In genomic region chr4:139931790-139932510, GRCm38 (mm10) we compare ENCODE assay signal across 17 mouse cellular contexts. TPM values are rescaled to one million over a fixed set of nuclear protein-coding genes. Genes with fewer than 3 reads are reported as not detected.
DNase-seq lines count a peak whose midpoint lies in the region; ATAC-seq and TF ChIP-seq lines count a peak whose summit lies in the region.
"Had no signal": no experiment of that assay in that cellular context is flagged by ENCODE, and none has a peak within 500 bp of the region (broad histone marks: within the 10 kb centered on the region; RNA-seq: fewer than 3 reads in every experiment).

No protein-coding gene starts in this region.

- no peaks in the 10 kb centered on the region for H3K9me3 ChIP-seq in hindbrain, embryonic 12.5 days (replicated peaks)
- H3K9me3 ChIP-seq in midbrain, embryonic 15.5 days = no peaks in the 10 kb centered on the region
- no peaks in the 10 kb centered on the region for H3K9me3 ChIP-seq in kidney, embryonic 15.5 days (replicated peaks)
- H3K9me3 ChIP-seq: embryonic facial prominence, embryonic 13.5 days; liver, embryonic 13.5 days had no signal

- no peaks in the 10 kb centered on the region for H3K36me3 ChIP-seq in hindbrain, embryonic 12.5 days
- no peaks in the 10 kb centered on the region for H3K36me3 ChIP-seq in midbrain, embryonic 15.5 days (replicated peaks)
- no peaks in the 10 kb centered on the region for H3K36me3 ChIP-seq in kidney, embryonic 15.5 days
- H3K36me3 ChIP-seq: embryonic facial prominence, embryonic 13.5 days; liver, embryonic 13.5 days had no signal

- no peak overlapping the region for H3K4me3 ChIP-seq in cerebellum, adult 2 months (replicated peaks; ENCODE audit: insufficient read depth, low read depth, low read length)
- no peak overlapping the region for H3K4me3 ChIP-seq in hindbrain, embryonic 12.5 days
- no peak overlapping the region for H3K4me3 ChIP-seq in midbrain, embryonic 15.5 days
- no peak overlapping the region for H3K4me3 ChIP-seq in kidney, embryonic 15.5 days (replicated peaks)
- H3K4me3 ChIP-seq: embryonic facial prominence, embryonic 13.5 days; heart, adult 2 months; layer of hippocampus, adult 2 months; liver, embryonic 13.5 days had no signal

- intact Hi-C loops in left cerebral cortex, postnatal 14 days (cut with DNase I) = no loop called here

- peak; percentile 39 for ATAC-seq in hindbrain, embryonic 12.5 days (ENCODE audit: low FRiP score)
- ATAC-seq in midbrain, embryonic 15.5 days (replicated peaks) = no peak; the same call in 1 of the 2 replicates
- no peak for ATAC-seq in kidney, embryonic 15.5 days (replicated peaks; ENCODE audit: low FRiP score)

- TF ChIP-seq POLR2A in cerebellum, adult 2 months (IDR thresholded peaks at IDR 0.05; ENCODE audit: borderline replicate concordance, insufficient read depth, low read length) = no peak

- no peak overlapping the region for H3K27ac ChIP-seq in cerebellum, adult 2 months (ENCODE audit: insufficient read depth, low read length)
- H3K27ac ChIP-seq in hindbrain, embryonic 12.5 days = peak overlapping the region; percentile 52
- peak overlapping the region; percentile 55; the same call in 1 of the 2 replicates for H3K27ac ChIP-seq in midbrain, embryonic 15.5 days
- no peak overlapping the region for H3K27ac ChIP-seq in kidney, embryonic 15.5 days
- H3K27ac ChIP-seq: heart, adult 2 months; liver, embryonic 13.5 days had no signal

- WGBS in cerebellum, adult 2 months = 12% methylated on average over 12 of the region's 12 CpGs
- WGBS in hindbrain, embryonic 12.5 days = 33% methylated on average over 12 of the region's 12 CpGs
- 23% methylated on average over 12 of the region's 12 CpGs for WGBS in midbrain, embryonic 15.5 days
- WGBS in kidney, embryonic 15.5 days = 34% methylated on average over 12 of the region's 12 CpGs

- no peak overlapping the region for H3K4me2 ChIP-seq in hindbrain, embryonic 12.5 days (replicated peaks)
- peak overlapping the region; percentile 14; the same call in 1 of the 2 replicates for H3K4me2 ChIP-seq in midbrain, embryonic 15.5 days
- no peak overlapping the region for H3K4me2 ChIP-seq in kidney, embryonic 15.5 days
- H3K4me2 ChIP-seq: embryonic facial prominence, embryonic 13.5 days; liver, embryonic 13.5 days had no signal

- H3K27me3 ChIP-seq in cerebellum, adult 2 months (ENCODE audit: control insufficient read depth, insufficient read depth, low read length) = no peaks in the 10 kb centered on the region
- peaks cover 10% of the 10 kb centered on the region for H3K27me3 ChIP-seq in hindbrain, embryonic 12.5 days
- H3K27me3 ChIP-seq in midbrain, embryonic 15.5 days (replicated peaks) = no peaks in the 10 kb centered on the region
- peaks cover 41% of the 10 kb centered on the region for H3K27me3 ChIP-seq in kidney, embryonic 15.5 days

- no peak for TF ChIP-seq CTCF in cerebellum, adult 2 months (IDR thresholded peaks at IDR 0.05; ENCODE audit: borderline replicate concordance, insufficient read depth, low read depth, low read length)

- H3K4me1 ChIP-seq in cerebellum, adult 2 months (ENCODE audit: control insufficient read depth, insufficient read depth, low read length) = peaks cover 4% of the 10 kb centered on the region
- H3K4me1 ChIP-seq in hindbrain, embryonic 12.5 days = peaks cover 18% of the 10 kb centered on the region
- peaks cover 11% of the 10 kb centered on the region for H3K4me1 ChIP-seq in midbrain, embryonic 15.5 days
- no peaks in the 10 kb centered on the region for H3K4me1 ChIP-seq in kidney, embryonic 15.5 days
- H3K4me1 ChIP-seq: liver, embryonic 13.5 days had no signal

- DNase-seq in cerebellum, postnatal 10 days = peak; percentile 73 to 77
- no peak for DNase-seq in cerebellum, adult 2 months
- peak; percentile 66 for DNase-seq in brain, embryonic 18.5 days (ENCODE audit: low read depth, low spot score)
- DNase-seq in left cerebral cortex, postnatal 14 days (ENCODE audit: low spot score in 2 of 2) = no peak
- DNase-seq in thymus, postnatal 0 days (ENCODE audit: low spot score) = no peak
- DNase-seq: adrenal gland, postnatal 10 days; heart, adult 2 months; heart, postnatal 14 days; kidney, adult 2 months; liver, embryonic 13.5 days; lung, postnatal 4 days; thymus, adult 18-20 months had no signal

- no peak overlapping the region for H3K9ac ChIP-seq in hindbrain, embryonic 12.5 days
- H3K9ac ChIP-seq in midbrain, embryonic 15.5 days = no peak overlapping the region
- H3K9ac ChIP-seq in kidney, embryonic 15.5 days = no peak overlapping the region
- H3K9ac ChIP-seq: embryonic facial prominence, embryonic 13.5 days; liver, embryonic 13.5 days had no signal

RNA-seq across cellular contexts. Expression of gene Klhdc7a, which starts 35.9 kb away (rescaled TPM):
- 4.3 and 4.8 TPM in 2 replicates for polyA plus RNA-seq in cerebellum, adult 2 months (2012; rRNA removed)
- polyA plus RNA-seq in hindbrain, embryonic 12.5 days (2016; fragmentation: Nextera tagmentation; extraction: Ambion mirVana) = 0.38 and 0.59 TPM in 2 replicates
- 0.74 and 0.78 TPM in 2 replicates for polyA plus RNA-seq in midbrain, embryonic 15.5 days (2015; fragmentation: Nextera tagmentation; extraction: Ambion mirVana)
- total RNA-seq in left cerebral cortex, postnatal 14 days (2021) = 1 to 10 TPM; 3.4 to 3.7 TPM
- polyA plus RNA-seq in thymus, postnatal 0 days (2015; fragmentation: Nextera tagmentation; extraction: Ambion mirVana) = 1.9 and 2.6 TPM in 2 replicates
- 5.8 and 6.5 TPM in 2 replicates for polyA plus RNA-seq in kidney, embryonic 15.5 days (2015; fragmentation: Nextera tagmentation; extraction: Ambion mirVana)

Comparison
In these comparisons a context has a peak if more than half of its experiments do, and no peak if none do; other contexts are left out.
1. DNase-seq: peak in cerebellum, postnatal 10 days (2 of 2) and brain, embryonic 18.5 days (single experiment); none in cerebellum, adult 2 months (0 of 2), left cerebral cortex, postnatal 14 days (0 of 2) and thymus, postnatal 0 days (single experiment).
2. H3K27ac ChIP-seq: peak in hindbrain, embryonic 12.5 days (single experiment) and midbrain, embryonic 15.5 days (single experiment); none in cerebellum, adult 2 months (single experiment) and kidney, embryonic 15.5 days (single experiment).